Mouse (Mus musculus) adrenal gland, postnatal 25 days (tissue): ENCODE measurements around the gene Rnf224. TPM values are rescaled to one million over a fixed set of nuclear protein-coding genes. Genes with fewer than 3 reads are reported as not detected.
A peak's percentile ranks its signal among the peaks of the same experiment; 100 is the strongest.

Experiments used
- DNase-seq: peaks from one replicate; pipeline ENCODE4 v3.0.0; 2021; ENCODE audit warnings: mixed read lengths
- total RNA-seq: library from RNA; stranded (reverse); gene quantifications from 2 replicates; pipeline ENCODE4 v1.2.3, GENCODE M21; 2021

Rnf224 gene
- total RNA-seq, 1 experiment from 2014 or later, result not detected

- no peak for DNase-seq
Observed at GRCm38 (mm10) chr2:25194486-25195171, 42.0 kb downstream of the Rnf224 start.

GRCm38 (mm10) chr2:25194006-25194405 lies 42.6 kb downstream of the Rnf224 start:
- DNase-seq, result no peak

GRCm38 (mm10) chr2:25193330-25193770 lies 43.2 kb downstream of the Rnf224 start:
- DNase-seq, result peak; percentile 77

- no peak for DNase-seq
Observed at GRCm38 (mm10) chr2:25187841-25188240, 48.7 kb downstream of the Rnf224 start.

GRCm38 (mm10) chr2:25186575-25186930 lies 50.0 kb downstream of the Rnf224 start:
- no peak for DNase-seq

- peak; percentile 49 for DNase-seq
Observed at GRCm38 (mm10) chr2:25185625-25186574, 50.7 kb downstream of the Rnf224 start.

GRCm38 (mm10) chr2:25184496-25184895 lies 52.1 kb downstream of the Rnf224 start:
- DNase-seq, result no peak

Other genes with a start within 250 kb of the Rnf224 start
- 49.8 and 51.3 TPM in 2 replicates for gene Nsmf, start 182.4 kb downstream of the Rnf224 start, total RNA-seq
- 2.1 TPM in 1 of 2 replicates, not detected in the other for gene Entpd8, start 156.5 kb downstream of the Rnf224 start, total RNA-seq
- not detected in 2 replicates for gene Noxa1, start 141.6 kb downstream of the Rnf224 start, total RNA-seq
- 2.2 and 4.0 TPM in 2 replicates for gene Nrarp, start 56.0 kb downstream of the Rnf224 start, total RNA-seq
- 28.1 and 33.9 TPM in 2 replicates for gene Tor4a, start 39.9 kb downstream of the Rnf224 start, total RNA-seq
- 61.8 and 66.9 TPM in 2 replicates for gene Nelfb, start 25.3 kb downstream of the Rnf224 start, total RNA-seq
- not detected in 2 replicates for gene Stpg3, start 22.1 kb downstream of the Rnf224 start, total RNA-seq
- 0.46 TPM in 1 of 2 replicates, not detected in the other for gene Fam166a, start 18.0 kb downstream of the Rnf224 start, total RNA-seq
- gene Tubb4b, start 12.1 kb downstream of the Rnf224 start, total RNA-seq, result 247 and 303 TPM in 2 replicates
- gene Slc34a3, start 2.4 kb downstream of the Rnf224 start, total RNA-seq, result not detected in 2 replicates
- 7.4 and 7.9 TPM in 2 replicates for gene Rnf208, start 5.5 kb upstream of the Rnf224 start, total RNA-seq
- not detected in 2 replicates for gene Cysrt1, start 5.7 kb upstream of the Rnf224 start, total RNA-seq
- gene AL732309.1, start 10.1 kb upstream of the Rnf224 start, total RNA-seq, result 3.5 and 8.1 TPM in 2 replicates
- gene Tmem203, start 18.7 kb upstream of the Rnf224 start, total RNA-seq, result 32.3 and 48.8 TPM in 2 replicates
- gene Tprn, start 25.8 kb upstream of the Rnf224 start, total RNA-seq, result 10.0 and 10.7 TPM in 2 replicates
- 35.1 and 47.7 TPM in 2 replicates for gene Ssna1, start 35.7 kb upstream of the Rnf224 start, total RNA-seq
- 70.9 and 95.1 TPM in 2 replicates for gene Anapc2, start 35.7 kb upstream of the Rnf224 start, total RNA-seq
- not detected in 2 replicates for gene Tmem210, start 51.4 kb upstream of the Rnf224 start, total RNA-seq
- not detected in 2 replicates for gene Lrrc26, start 53.1 kb upstream of the Rnf224 start, total RNA-seq
- gene Grin1, start 82.4 kb upstream of the Rnf224 start, total RNA-seq, result 9.0 and 12.6 TPM in 2 replicates
- gene Man1b1, start 95.6 kb upstream of the Rnf224 start, total RNA-seq, result 53.6 and 57.9 TPM in 2 replicates
- 24.6 and 31.8 TPM in 2 replicates for gene Dpp7, start 119.6 kb upstream of the Rnf224 start, total RNA-seq
- gene Uap1l1, start 128.9 kb upstream of the Rnf224 start, total RNA-seq, result 10.7 and 18.8 TPM in 2 replicates
- gene Sapcd2, start 135.5 kb upstream of the Rnf224 start, total RNA-seq, result 1.6 and 2.1 TPM in 2 replicates
- gene Entpd2, start 159.1 kb upstream of the Rnf224 start, total RNA-seq, result 2.4 and 3.7 TPM in 2 replicates
- gene Npdc1, start 162.6 kb upstream of the Rnf224 start, total RNA-seq, result 120 and 134 TPM in 2 replicates
- gene Fut7, start 186.5 kb upstream of the Rnf224 start, total RNA-seq, result not detected in 2 replicates
- 24.9 and 40.5 TPM in 2 replicates for gene Abca2, start 191.9 kb upstream of the Rnf224 start, total RNA-seq
- gene Clic3, start 220.1 kb upstream of the Rnf224 start, total RNA-seq, result not detected in 2 replicates
- 32.6 and 41.0 TPM in 2 replicates for gene Paxx, start 224.3 kb upstream of the Rnf224 start, total RNA-seq
- 3.6 and 3.8 TPM in 2 replicates for gene Ptgds, start 233.3 kb upstream of the Rnf224 start, total RNA-seq